Mouse (Mus musculus): ENCODE data around the gene Bax. TPM values are rescaled to one million over a fixed set of nuclear protein-coding genes. Genes with fewer than 3 reads are reported as not detected.

The Bax gene
- 10 to 100 TPM; 39.3 to 43.8 TPM for total RNA-seq (2021)
- long read RNA-seq, experiment 1, transcript Bax-203 (5 exons, 1,100 nt), result minor isoform, 9 of 37 reads
- long read RNA-seq, experiment 1, transcript Bax-201 (6 exons, 867 nt), result major isoform, 19 of 37 reads
- long read RNA-seq, experiment 1, partial matches to known transcripts, result 0 of 37 reads
- long read RNA-seq, experiment 1, other reads (novel, unspliced or antisense), result 7 of 37 reads
- long read RNA-seq, experiment 2, transcript Bax-201 (6 exons, 867 nt), result major isoform, 23 of 33 reads
- long read RNA-seq, experiment 2, transcript Bax-203 (5 exons, 1,100 nt), result minor isoform, 5 of 33 reads
- long read RNA-seq, experiment 2, partial matches to known transcripts, result 0 of 33 reads
- long read RNA-seq, experiment 2, other reads (novel, unspliced or antisense), result 5 of 33 reads

DNA sequence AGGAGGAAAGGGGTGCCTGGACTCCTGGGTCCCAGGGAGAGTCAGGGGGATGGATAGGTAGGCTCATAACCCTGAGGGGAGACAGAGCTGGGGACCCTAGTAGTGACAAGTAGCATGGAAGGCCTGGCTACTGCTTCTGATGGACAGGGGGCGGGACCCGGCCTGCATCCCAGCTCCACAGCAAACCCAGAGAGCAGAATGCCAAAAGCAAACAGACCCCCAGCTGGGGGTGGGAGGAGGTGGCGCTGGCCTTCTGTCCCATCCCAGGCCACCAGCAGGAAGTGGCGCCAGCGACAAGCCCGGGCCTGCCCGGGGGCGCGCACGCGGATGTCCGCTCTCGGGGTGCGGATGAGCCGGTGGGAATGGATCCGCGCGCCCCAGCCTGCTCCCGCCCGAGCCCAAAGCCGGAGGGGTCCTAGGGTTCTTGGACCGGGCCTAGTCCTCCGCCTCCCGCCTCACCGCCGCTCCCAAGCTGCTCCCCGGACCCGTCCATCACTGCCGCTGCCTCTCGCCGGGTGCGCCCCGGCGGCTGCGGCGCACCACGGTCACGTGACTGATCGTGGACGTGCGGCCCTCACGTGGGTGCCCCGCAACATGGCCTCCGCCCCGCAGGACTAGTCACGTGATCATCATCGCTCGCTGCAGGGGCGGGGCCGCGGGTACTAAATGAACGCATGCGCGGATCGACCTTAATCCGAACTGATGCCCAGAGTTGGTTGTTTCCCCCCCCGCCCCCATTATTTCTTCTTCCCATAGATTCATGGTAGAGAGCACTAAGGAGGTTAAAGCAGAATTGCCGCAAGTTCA lies at the start of gene Bax:
Gene Bax, minus strand, starts transcription at position 616 of the 807 bp plus-strand sequence.
- peak; percentile 92 to 98 for DNase-seq (ENCODE audit: low spot score in 2 of 2)

DNA sequence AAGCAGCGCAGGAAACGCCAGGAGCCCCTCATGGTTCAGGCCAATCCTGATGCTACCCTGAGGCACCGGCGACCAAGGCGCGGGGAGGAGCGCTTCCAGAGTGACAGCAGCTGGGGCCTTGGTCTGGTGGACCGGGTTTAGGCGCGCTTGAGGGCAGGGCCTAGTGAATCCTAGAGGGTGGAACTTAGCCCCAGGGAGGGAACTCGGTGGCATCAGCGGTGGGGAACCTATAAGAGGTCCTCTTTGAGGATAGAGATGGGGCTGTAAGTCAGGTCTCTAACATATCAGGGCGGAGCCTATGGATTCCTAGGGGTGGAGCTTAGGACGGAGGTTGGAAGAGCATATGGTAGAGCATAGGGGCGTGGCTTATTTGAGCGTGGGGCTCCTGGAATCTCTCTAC lies 48.7 kb upstream of the Bax start:
- DNase-seq (ENCODE audit: low spot score in 2 of 2), result no peak

DNA sequence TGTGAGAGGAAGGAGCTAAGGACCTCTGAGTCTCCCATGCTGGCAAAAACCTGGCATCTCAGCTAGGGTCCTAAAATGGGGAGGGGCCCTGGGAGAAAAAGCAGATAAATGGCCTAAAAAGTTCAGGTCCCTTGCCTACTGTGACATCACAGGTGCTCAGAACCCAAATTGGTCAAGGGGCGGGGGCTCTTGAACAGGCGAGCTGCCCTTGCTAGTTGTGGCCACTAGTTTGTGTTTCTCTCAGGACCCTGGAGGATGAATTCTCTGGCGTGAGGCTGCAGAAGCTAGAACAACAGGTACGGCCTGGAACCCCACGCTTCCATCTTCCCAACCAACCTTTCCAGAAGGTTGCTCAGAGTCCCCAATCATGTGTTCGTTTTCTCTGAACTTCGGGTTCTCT lies 47.7 kb upstream of the Bax start:
- no peak for DNase-seq (ENCODE audit: low spot score in 2 of 2)

GRCm38 (mm10) chr7:45509912-45510787 lies 43.5 kb upstream of the Bax start, which contains the start of gene Nucb1:
Gene Nucb1 (minus strand): TSS chr7:45510406.
- DNase-seq (ENCODE audit: low spot score in 2 of 2), result peak; percentile 76 to 93

DNA sequence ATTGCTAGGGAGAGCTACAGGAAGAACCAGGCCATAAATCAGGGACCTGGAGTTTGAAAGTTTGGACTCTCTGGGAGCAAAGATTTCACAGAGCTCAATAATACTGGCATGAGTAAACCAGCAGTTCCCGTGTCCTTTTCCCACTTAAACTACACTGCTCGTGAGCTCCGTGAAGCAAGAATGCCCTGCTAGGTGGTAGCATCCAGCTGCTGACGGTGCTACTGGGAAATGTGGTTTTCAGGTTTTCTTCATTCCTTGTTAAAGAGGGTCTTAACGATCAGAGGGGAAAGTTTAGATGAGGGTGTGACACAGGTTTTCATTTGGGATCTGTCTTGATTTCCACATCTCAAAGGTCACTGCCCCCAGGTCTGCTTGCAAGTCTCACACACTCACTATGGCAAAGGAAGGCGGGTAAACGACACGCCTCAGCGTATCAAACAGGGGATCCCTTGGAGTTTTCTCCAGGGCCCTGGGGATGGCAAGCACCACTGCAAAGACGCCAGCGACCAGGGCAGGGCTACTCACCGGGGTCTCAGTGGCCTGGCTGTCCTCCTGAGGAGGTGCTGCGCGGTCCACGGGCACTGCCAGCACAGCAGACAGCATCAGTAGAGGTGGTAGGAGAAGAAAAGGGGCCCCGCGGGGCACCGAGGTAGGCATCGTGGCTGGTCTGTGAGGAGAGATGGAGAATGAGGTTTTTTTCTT lies 42.6 kb upstream of the Bax start:
- no peak for DNase-seq (ENCODE audit: low spot score in 2 of 2)

DNA sequence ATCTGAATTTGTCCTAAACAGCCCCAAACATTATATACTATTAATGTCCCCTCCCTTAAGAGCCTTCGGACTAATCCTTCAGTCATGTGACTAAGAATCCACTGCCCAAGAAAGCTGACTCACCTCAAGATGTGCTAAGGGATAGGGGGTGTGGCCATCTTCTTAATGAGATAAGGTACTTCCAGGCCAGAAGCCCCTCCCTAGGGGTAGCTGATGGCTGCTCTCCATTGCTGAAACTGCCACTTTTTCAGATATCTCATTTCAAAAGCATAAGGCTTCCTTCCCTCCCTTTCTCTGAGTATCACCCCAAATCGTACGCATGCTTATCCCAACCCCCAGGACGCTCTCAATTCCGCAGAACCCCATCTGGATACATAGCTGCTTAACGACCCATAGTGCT lies 41.9 kb upstream of the Bax start:
- DNase-seq (ENCODE audit: low spot score in 2 of 2), result no peak

DNA sequence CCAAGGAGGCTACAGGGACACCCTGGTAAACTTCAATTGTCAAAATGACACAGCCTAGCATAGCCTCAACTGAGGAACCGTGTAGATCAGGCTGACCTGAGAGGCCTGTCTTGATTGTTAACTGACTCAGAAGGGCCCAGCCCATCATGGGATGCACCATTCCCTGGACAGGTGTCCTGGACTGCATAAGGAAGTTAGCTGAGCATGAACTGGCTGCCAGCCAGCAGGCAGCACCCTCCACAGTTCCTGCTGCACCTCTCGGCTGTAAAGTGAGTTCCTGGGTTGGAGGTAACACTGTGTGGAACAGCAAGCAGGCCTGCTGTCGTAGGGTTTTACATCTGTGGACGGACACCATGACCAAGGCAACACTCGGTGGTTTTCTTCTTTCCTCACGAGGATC lies 40.9 kb upstream of the Bax start:
- no peak for DNase-seq (ENCODE audit: low spot score in 2 of 2)

GRCm38 (mm10) chr7:45498427-45498826 lies 31.7 kb upstream of the Bax start:
- DNase-seq (ENCODE audit: low spot score in 2 of 2), result no peak

- no peak for DNase-seq (ENCODE audit: low spot score in 2 of 2)
Observed at GRCm38 (mm10) chr7:45494548-45494947, 27.9 kb upstream of the Bax start.

DNA sequence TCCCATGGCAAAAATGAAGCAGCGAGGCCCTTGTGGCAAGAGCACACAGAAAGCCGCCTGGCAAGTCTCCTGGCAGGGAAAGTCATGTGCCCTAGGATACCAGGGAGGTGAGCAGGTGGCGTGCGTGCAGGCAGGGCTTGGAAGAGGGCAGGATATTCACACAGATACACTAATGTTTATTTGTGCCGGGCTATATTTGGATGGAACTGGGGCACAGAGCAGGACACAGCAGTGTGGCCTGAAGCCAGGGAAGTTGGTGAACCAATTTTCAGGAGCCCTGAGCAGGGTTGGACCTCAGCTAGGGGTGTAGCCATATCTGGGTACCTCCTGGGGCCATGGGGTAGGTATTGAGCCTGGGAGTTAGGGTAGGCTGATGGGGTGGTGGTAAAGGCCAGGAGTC lies 26.3 kb upstream of the Bax start:
- DNase-seq (ENCODE audit: low spot score in 2 of 2), result no peak

DNA sequence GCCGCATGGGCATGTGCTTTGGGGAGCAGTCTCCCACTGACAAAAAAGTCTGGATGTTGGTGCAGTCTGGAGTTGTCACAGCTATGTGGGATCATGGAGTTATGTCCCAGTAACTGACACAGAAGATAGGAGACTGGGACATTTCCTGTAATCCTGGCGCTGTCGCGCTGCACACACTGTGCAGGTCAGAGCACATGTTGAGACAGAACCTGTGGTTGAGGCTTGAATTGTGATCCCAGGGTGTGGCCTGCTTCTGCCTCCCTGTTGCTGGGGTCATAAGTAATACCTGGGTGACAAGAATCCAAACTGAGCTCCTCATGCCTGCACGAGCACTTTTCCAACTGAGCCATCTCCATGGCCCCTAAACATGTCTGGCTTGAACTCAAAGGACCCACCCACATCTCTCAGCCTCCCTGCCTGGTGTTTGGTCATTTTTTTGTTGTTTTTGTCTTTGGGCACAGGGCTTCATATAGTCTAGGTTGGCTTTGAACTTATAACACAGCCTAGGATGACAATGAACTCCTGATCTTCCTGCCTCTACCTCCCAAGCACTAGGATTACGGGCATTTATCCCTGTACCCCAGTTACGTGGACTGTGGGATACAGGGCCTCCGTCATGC lies 25.6 kb upstream of the Bax start:
- DNase-seq (ENCODE audit: low spot score in 2 of 2), result no peak

- no peak for DNase-seq (ENCODE audit: low spot score in 2 of 2)
Observed at GRCm38 (mm10) chr7:45491264-45491663, 24.6 kb upstream of the Bax start.

DNA sequence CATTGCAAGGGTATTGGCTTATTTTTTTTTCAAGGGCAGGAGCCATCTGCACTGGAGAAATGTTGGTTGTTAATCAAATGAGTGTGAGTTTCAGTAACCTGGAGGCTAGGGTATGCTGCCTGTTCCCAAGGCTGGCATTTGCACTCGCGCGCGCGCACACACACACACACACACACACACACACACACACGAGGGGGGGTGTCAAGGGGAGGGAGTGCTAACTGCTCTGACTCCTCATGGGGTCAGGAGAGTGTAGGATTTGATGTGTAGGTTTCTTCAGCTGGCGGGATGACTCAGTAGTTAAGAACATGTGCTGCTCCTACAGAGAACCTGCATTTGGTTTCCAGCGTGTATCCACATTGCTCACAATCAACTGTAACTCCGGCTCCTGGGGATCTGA lies 24.1 kb upstream of the Bax start:
- no peak for DNase-seq (ENCODE audit: low spot score in 2 of 2)

- no peak for DNase-seq (ENCODE audit: low spot score in 2 of 2)
Observed at GRCm38 (mm10) chr7:45489578-45489977, 22.9 kb upstream of the Bax start.

DNA sequence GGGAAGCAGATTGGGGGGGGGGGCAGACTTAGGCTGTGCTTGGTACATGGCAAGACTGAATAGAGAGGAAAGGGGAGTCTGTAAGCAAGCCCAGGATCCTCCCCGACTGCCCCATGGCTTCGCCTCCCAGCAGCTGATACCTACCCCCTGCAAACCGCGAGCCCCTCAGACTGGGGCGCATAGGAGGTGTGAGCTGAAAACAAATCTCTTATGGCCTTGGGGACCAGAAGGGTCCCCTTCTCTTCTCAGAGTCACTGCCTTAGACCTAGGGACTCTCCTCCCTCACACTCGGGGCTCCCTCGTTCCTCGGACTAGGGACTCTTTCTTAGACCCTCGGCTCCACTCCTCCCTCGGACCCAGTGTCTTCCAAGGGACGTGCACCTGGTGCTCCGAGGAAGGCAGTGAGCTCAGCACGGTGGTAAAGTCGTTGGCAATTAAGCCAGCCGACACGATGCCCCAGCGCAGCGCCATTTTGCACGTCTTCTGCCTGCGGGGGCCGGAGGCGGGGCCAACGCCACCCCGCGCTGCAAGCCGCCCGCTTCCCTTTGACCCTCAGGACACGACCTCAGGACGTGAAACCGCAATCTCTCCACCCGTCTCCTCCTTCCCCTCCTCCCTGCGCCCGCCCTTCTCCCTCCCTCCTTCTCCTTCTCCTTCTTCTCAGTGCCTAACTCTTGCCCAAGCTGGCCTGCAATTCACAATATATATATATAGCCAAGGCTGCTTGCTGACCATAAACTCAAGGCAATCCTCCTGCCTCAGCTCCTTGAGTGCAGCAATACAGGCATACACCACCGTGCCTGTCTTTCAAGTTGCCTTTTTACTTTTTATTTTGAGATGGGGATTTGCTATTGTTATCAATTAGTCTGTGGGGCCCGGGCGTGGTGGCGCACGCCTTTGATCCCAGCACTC lies 21.9 kb upstream of the Bax start, which contains the start of gene Dhdh:
Gene Dhdh, minus strand, starts transcription at position 513 of the 912 bp plus-strand sequence.
- peak in 1 of 2 experiments; percentile 58 for DNase-seq (ENCODE audit: low spot score in 2 of 2)

GRCm38 (mm10) chr7:45487861-45488292 lies 21.2 kb upstream of the Bax start:
- no peak for DNase-seq (ENCODE audit: low spot score in 2 of 2)

DNA sequence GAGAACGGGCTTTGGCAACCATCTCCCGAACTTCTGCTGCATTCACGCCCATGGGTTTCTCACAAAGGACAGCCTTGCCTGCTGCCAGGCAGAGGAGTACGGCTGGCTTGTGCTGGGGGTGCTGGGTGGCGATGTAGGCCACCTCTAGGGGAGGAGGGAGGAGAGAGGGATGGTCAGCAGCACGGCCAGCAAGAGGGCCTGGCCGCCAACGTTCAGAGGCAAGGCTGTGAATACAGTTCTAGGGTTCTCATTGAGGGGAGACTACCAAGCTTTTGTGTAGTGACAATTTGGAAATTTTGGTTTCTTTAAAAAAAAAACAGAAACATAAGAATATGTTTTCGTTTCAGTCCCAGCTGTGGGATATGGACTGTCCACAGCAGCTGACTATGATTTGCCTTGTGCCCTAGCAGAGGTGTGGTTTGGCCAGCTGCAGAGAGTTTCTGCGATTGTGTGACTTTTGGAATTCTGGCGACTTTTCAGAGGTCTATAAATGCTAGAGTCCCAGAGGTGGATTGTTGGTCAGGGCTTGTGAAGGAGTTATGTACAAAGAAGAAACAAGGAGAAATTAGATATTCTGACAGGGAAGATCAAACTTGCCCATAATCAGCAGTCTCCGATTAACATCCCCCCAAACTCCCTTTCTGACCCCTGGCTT lies 20.2 kb upstream of the Bax start, which contains the start of gene Gm45808:
Gene Gm45808, minus strand, starts transcription at position 51 of the 655 bp plus-strand sequence.
- DNase-seq (ENCODE audit: low spot score in 2 of 2), result no peak

DNA sequence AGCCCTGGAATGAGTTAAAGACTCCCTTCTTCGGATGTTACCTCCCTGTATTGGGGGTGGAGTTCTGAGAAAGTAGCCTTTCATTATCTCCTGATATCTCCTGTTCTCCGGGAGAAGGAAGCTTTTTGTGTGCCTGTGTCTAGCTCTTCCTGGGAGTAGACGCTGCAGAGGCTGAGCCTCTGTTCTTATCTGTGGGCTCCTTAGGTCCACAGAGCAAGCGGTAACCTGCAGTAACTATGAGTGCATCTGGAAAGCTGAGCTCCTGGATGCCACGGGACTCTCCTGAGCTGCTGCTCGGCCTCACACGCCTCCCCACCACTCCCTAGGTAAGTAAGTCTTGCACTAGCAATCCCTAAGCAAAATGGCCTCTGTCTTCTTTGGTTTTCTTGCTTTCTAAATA lies 19.5 kb upstream of the Bax start:
- DNase-seq (ENCODE audit: low spot score in 2 of 2), result no peak
